Mouse (Mus musculus) heart, embryonic 10.5 days (tissue): ENCODE measurements around the gene Abca2. TPM values are rescaled to one million over a fixed set of nuclear protein-coding genes. Genes with fewer than 3 reads are reported as not detected.

Experiments
- DNase-seq: peaks from one replicate; pipeline ENCODE4 v3.0.0-alpha.2; 2017; ENCODE audit warnings: low spot score
- H3K27ac ChIP-seq: fragments of 300-500 bp; sonication (generic); 2 replicates; pipeline ENCODE4 v1.5.1; 2016; ENCODE audit warnings: mild to moderate bottlenecking
- H3K27me3 ChIP-seq: fragments of 300-500 bp; sonication (generic); 2 replicates; pipeline ENCODE4 v1.6.1; 2016; ENCODE audit warnings: mild to moderate bottlenecking; ENCODE audit not compliant: poor library complexity, insufficient read depth, severe bottlenecking
- H3K36me3 ChIP-seq: fragments of 300-500 bp; sonication (generic); 2 replicates; pipeline ENCODE4 v1.6.1; 2016; ENCODE audit warnings: mild to moderate bottlenecking, moderate library complexity
- H3K4me1 ChIP-seq: fragments of 300-500 bp; sonication (generic); 2 replicates; pipeline ENCODE4 v1.6.1; 2016; ENCODE audit warnings: mild to moderate bottlenecking
- H3K4me3 ChIP-seq: fragments of 300-500 bp; sonication (generic); 2 replicates; pipeline ENCODE4 v1.5.1; 2016; ENCODE audit warnings: mild to moderate bottlenecking, moderate library complexity
- H3K9me3 ChIP-seq: fragments of 300-500 bp; sonication (generic); 2 replicates; pipeline ENCODE4 v1.6.1; 2016; ENCODE audit warnings: mild to moderate bottlenecking, moderate library complexity
- WGBS: fragments of 180-500 bp; shearing (Covaris S2); methylation state at CpG from one replicate; pipeline ENCODE4 v1.1.7; 2016; 5-methylcytosine and 5-hydroxymethylcytosine counted together
- polyA plus RNA-seq: library from polyadenylated mRNA; unstranded; fragments of >200 nt; fragmentation: Nextera tagmentation; extraction: Ambion mirVana; gene quantifications from 2 replicates; pipeline ENCODE4 v1.2.1, GENCODE M21; 2016

The Abca2 gene
- polyA plus RNA-seq, 1 experiment from 2014 or later = 3.5 TPM

GRCm38 (mm10) chr2:25457022-25457896 lies 28.8 kb downstream of the Abca2 start:
- Histone ChIP-seq H3K9me3 (no peaks in the 10 kb centered on the region), H3K27me3 (peaks cover 7% of the 10 kb centered on the region; the same call in 1 of the 2 replicates), H3K4me1 (peaks cover 36% of the 10 kb centered on the region), H3K4me3 (no peak overlapping the region), H3K36me3 (peaks cover 12% of the 10 kb centered on the region), H3K27ac (no peak overlapping the region)
- WGBS = 78% methylated on average over 9 of the region's 9 CpGs
- no peak for DNase-seq

- no peak overlapping the region for H3K27ac ChIP-seq
- no peaks in the 10 kb centered on the region for H3K9me3 ChIP-seq
- 73% methylated on average over 5 of the region's 5 CpGs for WGBS
- no peak overlapping the region for H3K4me3 ChIP-seq
- H3K36me3 ChIP-seq = peaks cover 12% of the 10 kb centered on the region
- no peak for DNase-seq
- H3K27me3 ChIP-seq = peaks cover 7% of the 10 kb centered on the region; the same call in 1 of the 2 replicates
- peaks cover 36% of the 10 kb centered on the region for H3K4me1 ChIP-seq
Measured at GRCm38 (mm10) chr2:25458911-25459310, 30.4 kb downstream of the Abca2 start.

GRCm38 (mm10) chr2:25460135-25460534 lies 31.6 kb downstream of the Abca2 start:
- Histone ChIP-seq H3K9me3 (no peaks in the 10 kb centered on the region), H3K27ac (peak overlapping the region; percentile 89), H3K4me1 (peaks cover 36% of the 10 kb centered on the region), H3K27me3 (peaks cover 7% of the 10 kb centered on the region; the same call in 1 of the 2 replicates), H3K4me3 (peak overlapping the region; percentile 81), H3K36me3 (peaks cover 12% of the 10 kb centered on the region)
- WGBS = 38% methylated on average over 5 of the region's 5 CpGs
- no peak for DNase-seq

- peak; percentile 98 for DNase-seq
- Histone ChIP-seq H3K9me3 (no peaks in the 10 kb centered on the region), H3K4me3 (peak within 1 kb of the TSS; percentile 81), H3K4me1 (peaks cover 39% of the 10 kb centered on the region), H3K27me3 (peaks cover 7% of the 10 kb centered on the region; the same call in 1 of the 2 replicates), H3K27ac (peak within 1 kb of the TSS; percentile 89), H3K36me3 (peaks cover 12% of the 10 kb centered on the region)
- under 1% methylated on average over 48 of the region's 48 CpGs for WGBS
Measured at GRCm38 (mm10) chr2:25460551-25461309, 32.2 kb downstream of the Abca2 start, which contains the start of gene Paxx. Paxx (minus strand) TSS chr2:25461094.

GRCm38 (mm10) chr2:25461407-25461806 lies 32.9 kb downstream of the Abca2 start:
- peak overlapping the region; percentile 89 for H3K27ac ChIP-seq
- peak overlapping the region; percentile 81 for H3K4me3 ChIP-seq
- no peak for DNase-seq
- H3K9me3 ChIP-seq = no peaks in the 10 kb centered on the region
- WGBS = 31% methylated on average over 3 of the region's 3 CpGs
- H3K27me3 ChIP-seq = peaks cover 7% of the 10 kb centered on the region; the same call in 1 of the 2 replicates
- H3K36me3 ChIP-seq = peaks cover 12% of the 10 kb centered on the region
- H3K4me1 ChIP-seq = peaks cover 38% of the 10 kb centered on the region

- H3K27ac ChIP-seq = no peak overlapping the region
- DNase-seq = no peak
- H3K27me3 ChIP-seq = no peaks in the 10 kb centered on the region; the same call in 1 of the 2 replicates
- peaks cover 8% of the 10 kb centered on the region for H3K36me3 ChIP-seq
- no peak overlapping the region for H3K4me3 ChIP-seq
- no peaks in the 10 kb centered on the region for H3K9me3 ChIP-seq
- 76% methylated on average over 3 of the region's 3 CpGs for whole genome bisulfite sequencing
- peaks cover 41% of the 10 kb centered on the region for H3K4me1 ChIP-seq
Measured at GRCm38 (mm10) chr2:25463630-25464029, 35.1 kb downstream of the Abca2 start.

GRCm38 (mm10) chr2:25465256-25465655 lies 36.8 kb downstream of the Abca2 start:
- peaks cover 38% of the 10 kb centered on the region for H3K4me1 ChIP-seq
- H3K36me3 ChIP-seq = no peaks in the 10 kb centered on the region
- H3K4me3 ChIP-seq = no peak overlapping the region
- peaks cover 9% of the 10 kb centered on the region; the same call in 1 of the 2 replicates for H3K27me3 ChIP-seq
- no peak for DNase-seq
- WGBS = 78% methylated on average over 2 of the region's 2 CpGs
- peak overlapping the region; percentile 52; the same call in 1 of the 2 replicates for H3K27ac ChIP-seq
- H3K9me3 ChIP-seq = no peaks in the 10 kb centered on the region

GRCm38 (mm10) chr2:25465816-25466635 lies 37.5 kb downstream of the Abca2 start:
- H3K4me1 ChIP-seq = peaks cover 34% of the 10 kb centered on the region
- H3K27me3 ChIP-seq = peaks cover 9% of the 10 kb centered on the region; the same call in 1 of the 2 replicates
- H3K4me3 ChIP-seq = no peak overlapping the region
- no peaks in the 10 kb centered on the region for H3K9me3 ChIP-seq
- 46% methylated on average over 10 of the region's 10 CpGs for WGBS
- no peaks in the 10 kb centered on the region for H3K36me3 ChIP-seq
- H3K27ac ChIP-seq = peak overlapping the region; percentile 52; the same call in 1 of the 2 replicates
- no peak for DNase-seq

GRCm38 (mm10) chr2:25467606-25468303 lies 39.3 kb downstream of the Abca2 start:
- 65% methylated on average over 14 of the region's 14 CpGs for WGBS
- Histone ChIP-seq H3K36me3 (no peaks in the 10 kb centered on the region), H3K9me3 (no peaks in the 10 kb centered on the region), H3K27ac (no peak overlapping the region), H3K27me3 (peaks cover 12% of the 10 kb centered on the region; the same call in 1 of the 2 replicates), H3K4me3 (no peak overlapping the region), H3K4me1 (peaks cover 27% of the 10 kb centered on the region)
- no peak for DNase-seq

- Histone ChIP-seq H3K9me3 (no peaks in the 10 kb centered on the region), H3K4me1 (peaks cover 27% of the 10 kb centered on the region), H3K27me3 (peaks cover 12% of the 10 kb centered on the region; the same call in 1 of the 2 replicates), H3K27ac (no peak overlapping the region), H3K4me3 (no peak overlapping the region), H3K36me3 (no peaks in the 10 kb centered on the region)
- 72% methylated on average over 10 of the region's 10 CpGs for WGBS
- no peak for DNase-seq
Measured at GRCm38 (mm10) chr2:25468962-25469915, 40.7 kb downstream of the Abca2 start.

- Histone ChIP-seq H3K9me3 (no peaks in the 10 kb centered on the region), H3K4me1 (peaks cover 27% of the 10 kb centered on the region), H3K27me3 (peaks cover 12% of the 10 kb centered on the region; the same call in 1 of the 2 replicates), H3K36me3 (no peaks in the 10 kb centered on the region), H3K27ac (no peak within 1 kb of the TSS), H3K4me3 (no peak within 1 kb of the TSS)
- WGBS = 31% methylated on average over 6 of the region's 6 CpGs
- no peak for DNase-seq
Measured at GRCm38 (mm10) chr2:25469969-25470368, 41.5 kb downstream of the Abca2 start, which contains the start of gene Ptgds. Ptgds (minus strand) TSS chr2:25470046.
